Mouse (Mus musculus): Measurements from ENCODE around the gene Tmem136.

- TF ChIP-seq ZNF384 (IDR thresholded peaks at IDR 0.05; ENCODE audit: low read depth, low read length) (no peak), CHD2 (IDR thresholded peaks at IDR 0.05; ENCODE audit: low read depth, low read length) (peak; percentile 84), HCFC1 (IDR thresholded peaks at IDR 0.05; ENCODE audit: borderline replicate concordance, insufficient read depth, low read length) (peak; percentile 65; the same call in 1 of the 2 replicates), ZC3H11A (IDR thresholded peaks at IDR 0.05; ENCODE audit: borderline replicate concordance, low read depth, low read length) (no peak), MAFK (IDR thresholded peaks at IDR 0.05; ENCODE audit: insufficient read depth, low read depth, low read length) (no peak)
These were observed 10.6 kb downstream of the Tmem136 start for GRCm38 (mm10) chr9:43105664-43106361.

All from ES-E14 (cell line).